Mouse (Mus musculus) neural tube, embryonic 14.5 days (tissue): Measurements from ENCODE around the gene Taf3. TPM values are rescaled to one million over a fixed set of nuclear protein-coding genes. Genes with fewer than 3 reads are reported as not detected.

Source experiments
- ATAC-seq: fragments of 200-750 bp; cut with Nextera tagmentation; 2 replicates; pipeline ENCODE4 v1.8.0; 2017; ENCODE audit warnings: low read depth, mild to moderate bottlenecking, moderate TSS enrichment, moderate library complexity
- H3K27ac ChIP-seq: fragments of 300-500 bp; sonication (generic); 2 replicates; pipeline ENCODE4 v1.5.1; 2014; ENCODE audit warnings: low read depth, mild to moderate bottlenecking, control low read depth, low read length, moderate library complexity, mixed read lengths
- H3K27me3 ChIP-seq: fragments of 300-500 bp; sonication (generic); 2 replicates; pipeline ENCODE4 v1.6.1; 2014; ENCODE audit warnings: low read length; ENCODE audit not compliant: control insufficient read depth, insufficient read depth
- H3K36me3 ChIP-seq: fragments of 300-500 bp; sonication (generic); 2 replicates; pipeline ENCODE4 v1.6.1; 2014; ENCODE audit warnings: low read length, mixed read lengths; ENCODE audit not compliant: control insufficient read depth, insufficient read depth
- H3K4me1 ChIP-seq: fragments of 300-500 bp; sonication (generic); 2 replicates; pipeline ENCODE4 v1.6.1; 2014; ENCODE audit warnings: low read length; ENCODE audit not compliant: control insufficient read depth, insufficient read depth
- H3K4me2 ChIP-seq: fragments of 300-500 bp; sonication (generic); 2 replicates; pipeline ENCODE4 v1.6.1; 2014; ENCODE audit warnings: mild to moderate bottlenecking, low read depth, low read length, control low read depth
- H3K4me3 ChIP-seq: fragments of 300-500 bp; sonication (generic); 2 replicates; pipeline ENCODE4 v1.5.1; 2014; ENCODE audit warnings: low read depth, low read length, control low read depth, mixed read lengths
- H3K9ac ChIP-seq: fragments of 300-500 bp; sonication (generic); replicated peaks from 2 replicates; pipeline ENCODE4 v1.6.1; 2014; ENCODE audit warnings: low read depth, mild to moderate bottlenecking, control low read depth, low read length, mixed read lengths
- H3K9me3 ChIP-seq: fragments of 300-500 bp; sonication (generic); 2 replicates; pipeline ENCODE4 v1.6.1; 2016; ENCODE audit warnings: low read length; ENCODE audit not compliant: control insufficient read depth
- WGBS: fragments of 180-500 bp; shearing (Covaris S2); extraction: QIAGEN DNeasy Blood & Tissue Kit; methylation state at CpG from one replicate; pipeline ENCODE4 v1.1.7; 2014; 5-methylcytosine and 5-hydroxymethylcytosine counted together
- polyA plus RNA-seq: library from polyadenylated mRNA; unstranded; fragments of >200 nt; fragmentation: Nextera tagmentation; extraction: Ambion mirVana; gene quantifications from 2 replicates; pipeline ENCODE4 v1.2.1, GENCODE M21; 2014

The Taf3 gene
- polyA plus RNA-seq, 1 experiment from 2014 or later: 14.3 TPM

- H3K36me3 ChIP-seq: no peaks in the 10 kb centered on the region
- H3K27me3 ChIP-seq: no peaks in the 10 kb centered on the region
- 91% methylated on average over 3 of the region's 3 CpGs for WGBS
- H3K4me1 ChIP-seq: no peaks in the 10 kb centered on the region
- no peak overlapping the region for H3K4me2 ChIP-seq
- H3K9me3 ChIP-seq: no peaks in the 10 kb centered on the region
- ATAC-seq: no peak
- H3K9ac ChIP-seq: no peak overlapping the region
- H3K27ac ChIP-seq: no peak overlapping the region
- no peak overlapping the region for H3K4me3 ChIP-seq
Observed at GRCm38 (mm10) chr2:9971927-9972326, 76.5 kb downstream of the Taf3 start.

DNA sequence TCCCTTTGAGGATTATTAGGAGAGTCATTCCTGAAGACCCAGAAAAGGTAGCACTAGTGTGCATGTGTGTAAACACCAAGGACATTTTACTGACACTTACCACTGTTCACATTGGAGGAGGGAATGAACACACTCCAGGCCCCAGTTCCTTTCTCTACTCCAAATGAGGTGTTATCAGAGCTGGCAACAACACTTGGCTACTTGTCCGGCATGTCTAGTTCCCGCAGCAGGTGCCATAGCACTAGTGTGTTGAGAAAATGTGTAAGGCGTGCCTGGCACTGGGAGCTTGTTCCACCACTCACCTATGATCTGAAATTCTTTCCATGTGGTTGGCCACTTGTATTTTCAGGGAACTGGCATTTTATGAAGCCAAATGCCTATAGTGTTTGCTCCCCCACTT lies 77.8 kb downstream of the Taf3 start:
- Histone ChIP-seq H3K4me2 (no peak overlapping the region), H3K4me1 (no peaks in the 10 kb centered on the region), H3K9ac (no peak overlapping the region), H3K27me3 (no peaks in the 10 kb centered on the region), H3K36me3 (no peaks in the 10 kb centered on the region), H3K4me3 (no peak overlapping the region), H3K9me3 (no peaks in the 10 kb centered on the region), H3K27ac (no peak overlapping the region)
- 87% methylated on average over 3 of the region's 3 CpGs for WGBS
- ATAC-seq: no peak

GRCm38 (mm10) chr2:9970178-9970577 lies 78.2 kb downstream of the Taf3 start:
- Histone ChIP-seq H3K27ac (no peak overlapping the region), H3K27me3 (no peaks in the 10 kb centered on the region), H3K9me3 (no peaks in the 10 kb centered on the region), H3K4me2 (no peak overlapping the region), H3K36me3 (no peaks in the 10 kb centered on the region), H3K4me1 (no peaks in the 10 kb centered on the region), H3K4me3 (no peak overlapping the region), H3K9ac (no peak overlapping the region)
- no peak for ATAC-seq
- WGBS: 84% methylated on average over 4 of the region's 4 CpGs

GRCm38 (mm10) chr2:9969734-9970133 lies 78.7 kb downstream of the Taf3 start:
- H3K4me3 ChIP-seq: no peak overlapping the region

DNA sequence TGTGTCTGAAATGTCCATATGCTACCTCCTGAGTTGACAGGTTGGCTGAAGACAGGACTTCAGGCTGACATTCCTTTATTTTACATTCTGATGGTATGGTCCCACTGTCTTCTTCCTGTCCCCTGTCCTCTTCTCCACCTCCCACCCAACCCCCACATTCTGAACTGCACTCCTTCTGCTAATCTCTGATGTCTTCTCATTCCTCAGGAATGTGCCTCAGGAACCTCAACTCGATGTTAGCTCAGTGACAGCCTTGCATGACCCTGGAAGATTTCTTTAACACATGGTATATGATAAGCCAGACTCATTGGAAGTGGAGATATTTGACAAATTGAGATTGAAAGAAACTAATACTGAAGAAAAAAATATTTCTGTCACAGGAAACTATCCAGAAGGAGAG lies 81.8 kb downstream of the Taf3 start:
- 74% methylated on average over 1 of the region's 1 CpGs for WGBS
- Histone ChIP-seq H3K4me1 (0 out of 2 replicates have a peak, but pooled peaks cover 2% of the 10 kb centered on the region), H3K4me2 (no peak overlapping the region), H3K4me3 (no peak overlapping the region), H3K27ac (no peak overlapping the region), H3K27me3 (no peaks in the 10 kb centered on the region), H3K9ac (no peak overlapping the region), H3K9me3 (no peaks in the 10 kb centered on the region), H3K36me3 (no peaks in the 10 kb centered on the region)
- ATAC-seq: no peak

More at GRCm38 (mm10) chr2:9969734-9970133, 78.7 kb downstream of the Taf3 start:
- Histone ChIP-seq H3K4me1 (no peaks in the 10 kb centered on the region), H3K9me3 (no peaks in the 10 kb centered on the region), H3K27me3 (no peaks in the 10 kb centered on the region), H3K27ac (no peak overlapping the region), H3K36me3 (no peaks in the 10 kb centered on the region), H3K9ac (no peak overlapping the region), H3K4me2 (no peak overlapping the region)
- ATAC-seq: no peak
- 90% methylated on average over 5 of the region's 5 CpGs for WGBS

DNA sequence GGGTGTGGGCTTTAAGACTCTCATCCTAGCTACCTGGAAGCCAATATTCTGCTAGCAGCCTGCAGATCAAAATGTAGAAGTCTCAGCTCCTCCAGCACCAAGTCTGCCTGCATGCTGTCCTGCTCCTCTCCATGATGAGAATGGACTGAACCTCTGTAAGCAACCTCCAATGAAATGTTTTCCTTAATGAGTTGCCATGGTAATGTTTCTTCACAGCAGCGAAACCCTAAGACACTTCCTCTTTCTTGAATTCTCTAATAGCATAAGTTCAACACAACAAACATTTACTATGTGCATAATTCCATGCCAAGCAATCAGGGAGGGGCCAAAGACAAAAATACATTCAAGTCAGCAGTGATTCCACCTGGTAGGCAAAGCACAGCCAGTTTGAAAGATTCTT lies 82.8 kb downstream of the Taf3 start:
- no peaks in the 10 kb centered on the region for H3K27me3 ChIP-seq
- no peaks in the 10 kb centered on the region for H3K9me3 ChIP-seq
- 80% methylated on average over 1 of the region's 1 CpGs for WGBS
- H3K27ac ChIP-seq: no peak overlapping the region
- H3K9ac ChIP-seq: no peak overlapping the region
- no peak for ATAC-seq
- 0 out of 2 replicates have a peak, but pooled peaks cover 6% of the 10 kb centered on the region for H3K4me1 ChIP-seq
- no peaks in the 10 kb centered on the region for H3K36me3 ChIP-seq
- H3K4me2 ChIP-seq: no peak overlapping the region
- no peak overlapping the region for H3K4me3 ChIP-seq

- 0 out of 2 replicates have a peak, but pooled peaks cover 6% of the 10 kb centered on the region for H3K4me1 ChIP-seq
- no peak overlapping the region for H3K4me3 ChIP-seq
- no peak overlapping the region for H3K27ac ChIP-seq
- no peak for ATAC-seq
- no peak overlapping the region for H3K4me2 ChIP-seq
- no peaks in the 10 kb centered on the region for H3K36me3 ChIP-seq
- no peaks in the 10 kb centered on the region for H3K27me3 ChIP-seq
- H3K9me3 ChIP-seq: no peaks in the 10 kb centered on the region
- no peak overlapping the region for H3K9ac ChIP-seq
Observed at GRCm38 (mm10) chr2:9962871-9963270, 85.5 kb downstream of the Taf3 start.

DNA sequence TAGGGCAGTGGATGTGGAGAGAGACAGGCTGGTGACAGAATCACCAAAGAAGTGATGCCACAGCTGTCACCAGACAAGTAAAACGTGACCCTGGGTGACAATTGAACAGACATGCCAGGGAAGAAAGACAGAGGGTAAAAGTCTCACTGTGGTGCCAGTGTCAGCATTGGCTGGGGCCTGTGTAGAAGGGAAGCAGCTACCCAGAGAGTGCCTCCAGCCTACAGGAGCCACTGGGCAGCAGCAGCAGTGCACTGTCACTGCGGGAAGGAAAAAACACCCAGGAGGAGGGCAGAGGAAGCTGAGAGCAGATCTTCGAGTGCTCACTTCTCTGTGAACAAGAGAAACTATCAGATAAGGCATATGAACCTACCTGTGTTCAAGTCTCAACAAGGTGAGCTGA lies 86.7 kb downstream of the Taf3 start:
- Histone ChIP-seq H3K27ac (0 out of 2 replicates have a peak overlapping the region, but pooled peaks have one; percentile 18), H3K4me2 (no peak overlapping the region), H3K9me3 (no peaks in the 10 kb centered on the region), H3K27me3 (no peaks in the 10 kb centered on the region), H3K4me1 (0 out of 2 replicates have a peak, but pooled peaks cover 6% of the 10 kb centered on the region), H3K36me3 (no peaks in the 10 kb centered on the region), H3K9ac (no peak overlapping the region), H3K4me3 (no peak overlapping the region)
- WGBS: 41% methylated on average over 3 of the region's 3 CpGs
- ATAC-seq: peak; percentile 35; the same call in 1 of the 2 replicates

GRCm38 (mm10) chr2:9958011-9958410 lies 90.4 kb downstream of the Taf3 start:
- Histone ChIP-seq H3K4me3 (no peak overlapping the region), H3K9ac (no peak overlapping the region), H3K27me3 (no peaks in the 10 kb centered on the region), H3K9me3 (no peaks in the 10 kb centered on the region), H3K27ac (no peak overlapping the region), H3K4me1 (0 out of 2 replicates have a peak, but pooled peaks cover 6% of the 10 kb centered on the region), H3K36me3 (no peaks in the 10 kb centered on the region), H3K4me2 (no peak overlapping the region)
- 43% methylated on average over 6 of the region's 6 CpGs for WGBS
- peak; percentile 68; the same call in 1 of the 2 replicates for ATAC-seq
